Comparison of ENCODE assay signal across 10 mouse cellular contexts in genomic region chr12:89789981-89790380, GRCm38 (mm10).
"Had no signal": no experiment of that assay in that cellular context is flagged by ENCODE, and none has a peak within 500 bp of the region (broad histone marks: within the 10 kb centered on the region; RNA-seq: fewer than 3 reads in every experiment).

No protein-coding gene starts in this region.

- ATAC-seq: liver, postnatal 0 days; lung, postnatal 0 days; midbrain, embryonic 13.5 days; midbrain, embryonic 15.5 days had no signal

- DNase-seq: liver, postnatal 0 days; lung, adult 2 months; lung, postnatal 14 days; lung, postnatal 36 days; thymus, adult 2 months; thymus, postnatal 25 days; thymus, postnatal 4 days had no signal
